Mouse (Mus musculus) ovary, postnatal 36 days (tissue): ENCODE data around the gene Chia1.
"Not testable (repeated sequence)": the region's sequence is repeated elsewhere in the genome, so short reads cannot be mapped to it uniquely, and the experiment has no call there.

Source experiments
- DNase-seq: peaks from one replicate; pipeline ENCODE4 v3.0.0; 2022; ENCODE audit warnings: low spot score, mixed read lengths

Chia1 gene

GRCm38 (mm10) chr3:106112929-106113328 is at the start of gene Chia1:
Gene Chia1, plus strand, starts transcription at chr3:106113229.
- no peak for DNase-seq

GRCm38 (mm10) chr3:106067707-106068106 is 45.3 kb upstream of the Chia1 start:
- DNase-seq = not testable (repeated sequence)

GRCm38 (mm10) chr3:106070994-106071393 is 42.0 kb upstream of the Chia1 start:
- no peak for DNase-seq

GRCm38 (mm10) chr3:106074824-106075223 is 38.2 kb upstream of the Chia1 start:
- DNase-seq = no peak

DNA sequence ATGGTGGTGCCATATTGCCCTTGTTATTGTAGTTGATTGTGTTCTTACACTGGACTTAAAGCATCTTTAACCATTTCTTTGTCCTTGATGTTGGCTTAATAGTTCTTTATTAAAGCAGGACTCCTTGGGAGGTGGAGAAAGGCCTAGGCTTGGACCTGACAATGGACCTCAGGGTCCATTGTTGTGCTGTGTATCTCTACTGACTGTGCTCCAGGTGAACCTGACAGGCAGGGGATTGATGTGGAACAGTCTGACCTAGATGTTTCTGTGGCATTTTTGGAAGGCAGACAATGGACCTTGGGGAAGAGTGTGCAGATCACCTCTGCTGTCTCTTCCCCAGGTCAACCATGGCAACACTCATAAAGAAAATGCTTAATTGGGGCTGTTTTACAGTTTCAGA is 14.0 kb downstream of the Chia1 start:
- no peak for DNase-seq

- no peak for DNase-seq
Measured at GRCm38 (mm10) chr3:106128807-106129493, 15.9 kb downstream of the Chia1 start.

DNA sequence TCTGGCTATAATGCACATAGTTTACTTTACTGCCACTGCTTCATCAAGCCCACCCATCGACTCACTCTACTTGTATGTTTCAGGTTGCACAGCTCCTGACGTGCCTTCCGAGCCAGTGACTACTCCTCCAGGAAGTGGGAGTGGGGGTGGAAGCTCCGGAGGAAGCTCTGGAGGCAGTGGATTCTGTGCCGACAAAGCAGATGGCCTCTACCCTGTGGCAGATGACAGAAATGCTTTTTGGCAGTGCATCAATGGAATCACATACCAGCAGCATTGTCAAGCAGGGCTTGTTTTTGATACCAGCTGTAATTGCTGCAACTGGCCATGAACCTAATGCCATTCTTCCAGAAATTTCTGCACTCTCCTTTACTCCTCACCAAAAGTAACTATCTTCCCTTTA is 18.7 kb downstream of the Chia1 start:
- no peak for DNase-seq

DNA sequence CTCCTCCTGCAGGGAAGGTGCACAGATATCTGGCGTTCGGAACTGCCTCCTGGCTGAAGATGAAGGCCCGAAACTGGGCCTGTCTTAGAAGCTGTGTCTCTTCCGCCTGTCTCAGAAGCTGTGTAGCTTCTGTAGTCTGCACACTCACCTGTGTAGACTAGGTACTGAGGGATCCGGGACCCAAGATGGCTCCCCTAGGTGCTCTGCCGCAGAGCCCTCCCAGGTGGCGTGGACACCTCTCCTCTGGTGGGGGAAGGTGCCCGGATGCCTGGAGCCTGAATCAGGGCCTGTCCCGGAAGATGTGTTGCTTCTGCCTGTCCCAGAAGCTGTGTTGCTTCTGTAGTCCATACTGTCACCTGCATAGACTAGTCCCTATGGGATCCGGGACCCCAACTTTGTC is 31.1 kb downstream of the Chia1 start:
- DNase-seq = no peak

GRCm38 (mm10) chr3:106154413-106154812 is 41.4 kb downstream of the Chia1 start:
- DNase-seq = no peak

DNA sequence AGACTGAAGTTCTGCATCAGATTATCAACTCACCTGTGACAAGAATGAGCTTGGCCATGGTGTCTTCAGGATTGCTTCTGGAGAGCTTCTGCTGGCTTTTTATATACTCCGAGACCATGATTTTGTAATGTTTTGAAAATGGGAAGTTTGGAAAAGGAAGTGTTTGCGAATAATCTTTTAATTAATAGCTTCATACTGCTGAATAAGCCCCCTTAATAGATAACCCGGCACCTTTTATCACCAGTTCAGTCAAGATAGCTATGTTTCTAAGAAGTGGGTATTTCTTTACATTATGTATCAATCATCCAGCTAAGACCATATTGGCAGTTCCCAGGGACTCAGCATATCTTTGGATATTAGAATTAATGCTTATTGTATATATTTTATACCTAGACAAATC is 54.4 kb downstream of the Chia1 start, which contains the start of gene Chil3:
Chil3 (minus strand) TSS at position 101 of the 400 bp plus-strand sequence.
- DNase-seq = no peak

DNA sequence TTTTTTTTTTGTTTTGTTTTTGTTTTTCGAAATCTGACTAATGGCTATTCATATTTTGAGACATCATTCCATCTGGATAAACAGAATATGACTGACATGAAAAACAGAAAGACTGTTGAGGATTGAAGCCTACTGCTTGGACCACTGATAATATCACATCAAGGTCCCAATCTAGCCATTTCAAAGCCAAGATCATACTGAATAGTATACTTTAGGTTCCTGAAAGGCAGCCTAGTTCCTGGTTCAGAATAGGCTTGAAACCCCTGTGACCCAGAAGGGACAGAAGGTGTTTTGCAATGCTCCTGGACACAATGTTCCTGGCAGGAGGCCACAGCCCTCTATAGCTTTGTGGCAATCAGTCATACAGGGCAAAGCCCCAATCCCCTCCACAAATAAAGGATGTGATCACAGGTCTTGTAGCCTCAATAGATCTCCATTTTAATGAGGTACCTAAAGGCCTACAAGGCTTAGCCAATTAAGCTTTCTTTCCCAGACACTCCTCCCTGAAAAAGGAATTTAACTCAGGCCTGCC is 57.6 kb downstream of the Chia1 start:
- DNase-seq = no peak

- no peak for DNase-seq
Measured at GRCm38 (mm10) chr3:106171135-106171731, 58.2 kb downstream of the Chia1 start.

DNA sequence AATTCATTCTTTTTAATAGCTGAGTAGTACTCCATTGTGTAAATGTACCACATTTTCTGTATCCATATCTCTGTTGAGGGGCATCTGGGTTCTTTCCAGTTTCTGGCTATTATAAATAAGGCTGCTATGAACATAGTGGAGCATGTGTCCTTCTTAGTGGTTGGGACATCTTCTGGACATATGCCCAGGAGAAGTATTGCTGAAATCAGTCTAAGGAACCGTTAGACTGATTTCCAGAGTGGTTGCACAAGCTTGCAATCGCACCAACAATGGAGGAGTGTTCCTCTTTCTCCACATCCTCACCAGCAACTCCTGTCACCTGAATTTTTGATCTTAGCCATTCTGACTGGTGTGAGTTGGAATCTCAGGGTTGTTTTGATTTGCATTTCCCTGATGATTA is 59.5 kb downstream of the Chia1 start:
- not testable (repeated sequence) for DNase-seq

GRCm38 (mm10) chr3:106174971-106175370 is 61.9 kb downstream of the Chia1 start:
- DNase-seq = not testable (repeated sequence)

DNA sequence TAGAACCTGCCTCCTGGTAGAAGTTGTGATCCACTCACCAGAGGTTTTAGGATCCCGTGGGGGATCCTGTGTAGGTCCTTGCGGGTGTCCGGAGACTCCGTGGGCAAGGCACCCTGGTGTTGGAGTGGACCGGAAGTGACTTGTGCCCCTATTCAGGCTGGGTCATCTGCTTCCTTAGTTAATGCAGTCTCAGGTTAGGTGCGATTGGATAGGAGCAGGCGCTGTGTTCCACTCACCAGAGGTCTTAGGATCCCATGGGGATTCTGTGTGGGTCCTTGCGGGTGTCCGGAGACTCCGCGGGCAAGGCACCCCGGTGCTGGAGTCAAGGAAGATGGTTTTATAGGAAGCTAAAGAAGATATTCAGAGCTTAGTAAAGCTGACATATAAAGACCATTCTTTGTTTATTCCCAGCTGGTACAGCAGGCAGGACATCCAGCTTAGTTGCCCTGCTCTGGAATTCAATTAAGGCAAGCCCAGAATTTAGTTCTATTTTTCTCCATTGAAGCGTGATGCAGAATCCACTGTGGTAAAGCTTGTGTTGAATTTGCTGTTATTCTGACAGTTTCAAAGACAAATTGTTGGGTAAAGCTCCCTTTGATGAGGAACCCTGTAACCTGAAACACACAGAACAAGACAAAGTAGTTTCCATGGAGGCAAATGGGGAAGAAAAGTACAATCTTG is 64.6 kb downstream of the Chia1 start:
- no peak for DNase-seq
